Mouse (Mus musculus): ENCODE measurements around the gene Chd2.

- TF ChIP-seq CTCF (IDR thresholded peaks at IDR 0.05; ENCODE audit: low read depth) (no peak), EP300 (optimal IDR thresholded peaks at IDR 0.05) (no peak)
Observed at GRCm38 (mm10) chr7:73520231-73520630, 21.4 kb downstream of the Chd2 start.

Measured in stomach, postnatal 0 days (tissue).